ENCODE assay signal across 13 mouse cellular contexts in the genomic region with DNA sequence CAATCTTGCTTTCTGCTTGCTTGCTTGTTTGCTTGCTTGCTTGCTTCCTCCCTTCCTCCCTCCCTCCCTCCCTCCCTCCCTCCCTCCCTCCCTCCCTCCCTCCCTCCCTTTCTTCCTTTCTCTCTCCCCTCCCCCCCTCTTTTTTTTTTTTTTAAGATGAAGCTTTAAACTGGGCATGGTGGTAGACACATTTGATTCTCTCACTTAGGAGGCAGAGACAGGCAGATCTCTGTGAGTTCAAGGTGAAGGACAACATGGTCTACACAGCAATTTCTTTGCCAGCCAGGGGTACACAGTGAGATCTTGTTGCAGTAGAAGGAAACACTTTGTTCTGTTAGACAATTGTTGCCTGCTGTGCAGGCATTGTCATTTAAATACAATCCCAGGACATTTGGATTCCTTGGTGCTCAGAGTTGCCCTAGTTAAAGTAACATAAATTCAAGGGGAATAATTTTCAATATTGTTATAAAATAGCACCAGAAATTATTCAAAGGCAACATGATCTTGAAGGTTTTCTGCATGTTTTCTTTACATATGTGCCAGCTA.
"Had no signal": no experiment of that assay in that cellular context is flagged by ENCODE, and none has a peak within 500 bp of the region (broad histone marks: within the 10 kb centered on the region; RNA-seq: fewer than 3 reads in every experiment).

No protein-coding gene starts in this region.

- H3K27ac ChIP-seq: kidney, postnatal 0 days; layer of hippocampus, adult 2 months; liver, embryonic 14.5 days; midbrain, embryonic 15.5 days; neural tube, embryonic 12.5 days had no signal

- H3K9me3 ChIP-seq: limb, embryonic 13.5 days; midbrain, embryonic 15.5 days; neural tube, embryonic 12.5 days had no signal

- H3K36me3 ChIP-seq: limb, embryonic 13.5 days; midbrain, embryonic 15.5 days; neural tube, embryonic 12.5 days had no signal

- H3K4me3 ChIP-seq: layer of hippocampus, adult 2 months; limb, embryonic 13.5 days; midbrain, embryonic 15.5 days; neural tube, embryonic 12.5 days had no signal

- DNase-seq: kidney, adult 8-10 months; kidney, postnatal 4 days; left cerebral cortex, postnatal 4 days; lung, adult 18-20 months; lung, postnatal 36 days; right cerebral cortex, postnatal 4 days; thymus, postnatal 36 days had no signal

- ATAC-seq: midbrain, embryonic 15.5 days had no signal

- H3K4me2 ChIP-seq: limb, embryonic 13.5 days; midbrain, embryonic 15.5 days; neural tube, embryonic 12.5 days had no signal

- H3K9ac ChIP-seq: limb, embryonic 13.5 days; liver, embryonic 14.5 days; midbrain, embryonic 15.5 days; neural tube, embryonic 12.5 days had no signal

- H3K27me3 ChIP-seq: limb, embryonic 13.5 days; midbrain, embryonic 15.5 days; neural tube, embryonic 12.5 days had no signal
